Mouse (Mus musculus) ES-E14 (cell line): Measurements from ENCODE around the gene Sorcs1.

Source experiments
- CHD2 ChIP-seq: IDR thresholded peaks from 2 replicates; pipeline ENCODE4 v1.6.1; 2014; ENCODE audit warnings: mild to moderate bottlenecking, low read depth, low read length, inconsistent platforms
- HCFC1 ChIP-seq: IDR thresholded peaks from 2 replicates; pipeline ENCODE4 v1.6.1; 2012; ENCODE audit warnings: low read length, inconsistent platforms, borderline replicate concordance; ENCODE audit not compliant: insufficient read depth
- MAFK ChIP-seq: IDR thresholded peaks from 2 replicates; pipeline ENCODE4 v1.6.1; 2014; ENCODE audit warnings: mild to moderate bottlenecking, low read depth, low read length, inconsistent platforms; ENCODE audit not compliant: insufficient read depth
- ZC3H11A ChIP-seq: IDR thresholded peaks from 2 replicates; pipeline ENCODE4 v1.6.1; 2012; ENCODE audit warnings: low read depth, mild to moderate bottlenecking, inconsistent platforms, low read length, borderline replicate concordance
- ZNF384 ChIP-seq: IDR thresholded peaks from 2 replicates; pipeline ENCODE4 v1.6.1; 2012; ENCODE audit warnings: low read depth, low read length, inconsistent platforms

DNA sequence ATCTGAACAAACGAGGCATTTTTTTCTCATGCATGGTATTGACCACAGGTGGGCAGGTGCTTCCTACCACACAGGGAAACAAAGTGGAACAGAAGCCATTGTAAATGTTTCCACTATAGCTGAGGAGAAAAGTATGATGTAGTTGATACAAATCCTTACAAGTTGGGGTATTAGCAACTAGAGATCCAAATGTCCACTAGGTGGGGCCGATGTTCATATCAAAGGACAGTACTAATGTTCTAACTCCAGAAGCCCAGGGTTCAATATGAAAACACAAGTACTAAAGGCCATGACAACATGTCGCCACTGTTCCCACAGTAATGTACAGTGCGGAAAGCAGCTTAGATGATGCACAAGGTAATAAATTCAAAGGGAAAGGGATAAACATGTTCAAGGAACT lies 506.6 kb downstream of the Sorcs1 start:
- TF ChIP-seq ZNF384: no peak
- TF ChIP-seq ZC3H11A: no peak
- no peak for TF ChIP-seq HCFC1
- TF ChIP-seq CHD2: no peak
- TF ChIP-seq MAFK: no peak
